Mouse (Mus musculus): ENCODE measurements at regions not wholly inside any gene's neighbourhood (a gene's known extent, or its start where the extent isn't known, plus 50 kb on each side); places are given as distances from the start of the nearest gene placed in this dataset.

GRCm38 (mm10) chr7:78023591-78023990, 714.2 kb downstream of the Ntrk3 start:
- H3K4me1 ChIP-seq (ENCODE audit: control insufficient read depth, insufficient read depth) = no peaks in the 10 kb centered on the region
- H3K9me3 ChIP-seq (replicated peaks; ENCODE audit: control insufficient read depth, low read length) = no peaks in the 10 kb centered on the region
- WGBS = 86% methylated on average over 1 of the region's 1 CpGs
- H3K27me3 ChIP-seq (ENCODE audit: control insufficient read depth, insufficient read depth, low read length) = no peaks in the 10 kb centered on the region
- no peak overlapping the region for H3K4me3 ChIP-seq (ENCODE audit: low read depth, low read length)
- H3K27ac ChIP-seq (ENCODE audit: low read depth) = no peak overlapping the region
- no peak for DNase-seq (ENCODE audit: low spot score)
- no peak for TF ChIP-seq CTCF (IDR thresholded peaks at IDR 0.05; ENCODE audit: low read depth)
- no peak for TF ChIP-seq EP300 (IDR thresholded peaks at IDR 0.05; ENCODE audit: low read depth)
- no peak overlapping the region for H3K9ac ChIP-seq (replicated peaks; ENCODE audit: low read depth, low read length)
- no peaks in the 10 kb centered on the region for H3K36me3 ChIP-seq (replicated peaks; ENCODE audit: control insufficient read depth, insufficient read depth, low read length)
- no peak for ATAC-seq (ENCODE audit: insufficient read depth, low read depth)
- no peak overlapping the region for H3K4me2 ChIP-seq (ENCODE audit: low read depth, low read length)

- no peak overlapping the region for H3K9ac ChIP-seq (replicated peaks; ENCODE audit: low read depth, low read length)
- H3K4me2 ChIP-seq (ENCODE audit: low read depth, low read length) = no peak overlapping the region
- no peaks in the 10 kb centered on the region for H3K9me3 ChIP-seq (replicated peaks; ENCODE audit: control insufficient read depth, low read length)
- ATAC-seq (ENCODE audit: insufficient read depth, low read depth) (no peak), DNase-seq (ENCODE audit: low spot score) (no peak)
- H3K27me3 ChIP-seq (ENCODE audit: control insufficient read depth, insufficient read depth, low read length) = no peaks in the 10 kb centered on the region
- 61% methylated on average over 3 of the region's 3 CpGs for WGBS
- H3K36me3 ChIP-seq (replicated peaks; ENCODE audit: control insufficient read depth, insufficient read depth, low read length) = no peaks in the 10 kb centered on the region
- H3K27ac ChIP-seq (ENCODE audit: low read depth) = no peak overlapping the region
- no peak overlapping the region for H3K4me3 ChIP-seq (ENCODE audit: low read depth, low read length)
- TF ChIP-seq CTCF (IDR thresholded peaks at IDR 0.05; ENCODE audit: low read depth) = no peak
- no peak for TF ChIP-seq EP300 (IDR thresholded peaks at IDR 0.05; ENCODE audit: low read depth)
- H3K4me1 ChIP-seq (ENCODE audit: control insufficient read depth, insufficient read depth) = no peaks in the 10 kb centered on the region
These were observed 714.7 kb downstream of the Ntrk3 start for GRCm38 (mm10) chr7:78023075-78023474.

- DNase-seq (ENCODE audit: low spot score) (no peak), ATAC-seq (ENCODE audit: insufficient read depth, low read depth) (no peak)
- Histone ChIP-seq H3K4me2 (ENCODE audit: low read depth, low read length) (no peak overlapping the region), H3K36me3 (replicated peaks; ENCODE audit: control insufficient read depth, insufficient read depth, low read length) (no peaks in the 10 kb centered on the region), H3K9me3 (replicated peaks; ENCODE audit: control insufficient read depth, low read length) (no peaks in the 10 kb centered on the region), H3K4me3 (ENCODE audit: low read depth, low read length) (no peak overlapping the region), H3K4me1 (ENCODE audit: control insufficient read depth, insufficient read depth) (no peaks in the 10 kb centered on the region), H3K27ac (ENCODE audit: low read depth) (no peak overlapping the region), H3K9ac (replicated peaks; ENCODE audit: low read depth, low read length) (no peak overlapping the region), H3K27me3 (ENCODE audit: control insufficient read depth, insufficient read depth, low read length) (no peaks in the 10 kb centered on the region)
- WGBS = 50% methylated on average over 6 of the region's 6 CpGs
- no peak for TF ChIP-seq EP300 (IDR thresholded peaks at IDR 0.05; ENCODE audit: low read depth)
- TF ChIP-seq CTCF (IDR thresholded peaks at IDR 0.05; ENCODE audit: low read depth) = no peak
These were observed 724.2 kb downstream of the Ntrk3 start for GRCm38 (mm10) chr7:78013631-78014030.

- ATAC-seq (ENCODE audit: insufficient read depth, low read depth) = no peak
- 69% methylated on average over 2 of the region's 2 CpGs for WGBS
These were observed 734.7 kb downstream of the Ntrk3 start for GRCm38 (mm10) chr7:78003086-78003485.

DNA sequence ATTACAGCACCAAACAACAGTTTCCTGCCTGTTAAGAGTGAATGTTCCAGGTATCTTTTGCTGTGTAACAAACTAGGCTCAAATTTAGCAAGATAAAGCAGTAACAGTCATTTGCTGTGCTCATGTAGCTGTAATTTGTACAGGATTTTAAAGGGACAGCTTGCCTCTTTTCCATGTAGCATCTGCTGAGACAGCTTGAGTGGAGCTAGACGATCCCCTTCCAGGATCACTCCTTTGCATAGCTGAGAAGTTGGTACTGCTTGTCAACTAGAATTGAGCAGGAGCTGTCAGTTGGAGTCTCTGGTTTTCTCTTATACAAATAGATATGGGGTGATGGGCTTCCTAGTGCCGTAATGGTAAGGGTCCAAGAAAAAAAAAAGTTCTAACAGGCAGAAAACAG, 744.0 kb downstream of the Ntrk3 start:
- no peak for ATAC-seq (ENCODE audit: insufficient read depth, low read depth)
- DNase-seq (ENCODE audit: low spot score) = no peak
- Histone ChIP-seq H3K4me2 (ENCODE audit: low read depth, low read length) (no peak overlapping the region), H3K9me3 (replicated peaks; ENCODE audit: control insufficient read depth, low read length) (no peaks in the 10 kb centered on the region), H3K27ac (ENCODE audit: low read depth) (no peak overlapping the region), H3K27me3 (ENCODE audit: control insufficient read depth, insufficient read depth, low read length) (no peaks in the 10 kb centered on the region), H3K36me3 (replicated peaks; ENCODE audit: control insufficient read depth, insufficient read depth, low read length) (no peaks in the 10 kb centered on the region), H3K4me1 (ENCODE audit: control insufficient read depth, insufficient read depth) (no peaks in the 10 kb centered on the region), H3K9ac (replicated peaks; ENCODE audit: low read depth, low read length) (no peak overlapping the region), H3K4me3 (ENCODE audit: low read depth, low read length) (no peak overlapping the region)
- no peak for TF ChIP-seq EP300 (IDR thresholded peaks at IDR 0.05; ENCODE audit: low read depth)
- no peak for TF ChIP-seq CTCF (IDR thresholded peaks at IDR 0.05; ENCODE audit: low read depth)
- WGBS = 70% methylated on average over 2 of the region's 2 CpGs

More at GRCm38 (mm10) chr7:78003086-78003485, 734.7 kb downstream of the Ntrk3 start:
- Histone ChIP-seq H3K9ac (replicated peaks; ENCODE audit: low read depth, low read length) (no peak overlapping the region), H3K27ac (ENCODE audit: low read depth) (no peak overlapping the region), H3K4me3 (ENCODE audit: low read depth, low read length) (no peak overlapping the region), H3K27me3 (ENCODE audit: control insufficient read depth, insufficient read depth, low read length) (no peaks in the 10 kb centered on the region), H3K9me3 (replicated peaks; ENCODE audit: control insufficient read depth, low read length) (no peaks in the 10 kb centered on the region), H3K36me3 (replicated peaks; ENCODE audit: control insufficient read depth, insufficient read depth, low read length) (no peaks in the 10 kb centered on the region), H3K4me2 (ENCODE audit: low read depth, low read length) (no peak overlapping the region), H3K4me1 (ENCODE audit: control insufficient read depth, insufficient read depth) (no peaks in the 10 kb centered on the region)
- no peak for TF ChIP-seq CTCF (IDR thresholded peaks at IDR 0.05; ENCODE audit: low read depth)
- no peak for TF ChIP-seq EP300 (IDR thresholded peaks at IDR 0.05; ENCODE audit: low read depth)
- no peak for DNase-seq (ENCODE audit: low spot score)

- Histone ChIP-seq H3K9ac (replicated peaks; ENCODE audit: low read depth, low read length) (no peak overlapping the region), H3K4me2 (ENCODE audit: low read depth, low read length) (no peak overlapping the region), H3K36me3 (replicated peaks; ENCODE audit: control insufficient read depth, insufficient read depth, low read length) (no peaks in the 10 kb centered on the region), H3K27me3 (ENCODE audit: control insufficient read depth, insufficient read depth, low read length) (no peaks in the 10 kb centered on the region), H3K27ac (ENCODE audit: low read depth) (no peak overlapping the region), H3K4me3 (ENCODE audit: low read depth, low read length) (no peak overlapping the region), H3K4me1 (ENCODE audit: control insufficient read depth, insufficient read depth) (no peaks in the 10 kb centered on the region), H3K9me3 (replicated peaks; ENCODE audit: control insufficient read depth, low read length) (no peaks in the 10 kb centered on the region)
- ATAC-seq (ENCODE audit: insufficient read depth, low read depth) (no peak), DNase-seq (ENCODE audit: low spot score) (no peak)
- 67% methylated on average over 10 of the region's 10 CpGs for WGBS
- no peak for TF ChIP-seq EP300 (IDR thresholded peaks at IDR 0.05; ENCODE audit: low read depth)
- no peak for TF ChIP-seq CTCF (IDR thresholded peaks at IDR 0.05; ENCODE audit: low read depth)
These were observed 747.7 kb downstream of the Ntrk3 start for GRCm38 (mm10) chr7:77990150-77990549.

Measured in heart, postnatal 0 days (tissue).